Mouse (Mus musculus): ENCODE measurements around the gene Olr1.

DNA sequence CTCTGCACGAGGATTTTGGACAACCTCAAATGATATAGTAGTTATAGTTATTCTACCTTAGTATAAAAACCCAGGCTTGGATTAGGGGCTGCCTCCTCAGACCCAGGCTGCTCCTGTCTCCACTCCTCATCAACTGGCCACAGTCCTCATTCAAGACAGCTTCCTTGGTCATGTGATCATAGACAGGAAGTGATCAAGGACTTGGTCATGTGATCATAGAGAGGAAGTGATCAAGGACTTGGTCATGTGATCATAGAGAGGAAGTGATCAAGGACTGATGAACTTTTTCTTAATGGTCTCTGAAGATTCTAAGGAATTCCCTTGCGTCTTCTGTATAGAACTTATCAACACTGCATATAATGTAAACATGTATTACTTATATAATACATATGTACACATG, 40.3 kb upstream of the Olr1 start:
- no peak for TF ChIP-seq CTCF (IDR thresholded peaks at IDR 0.05; ENCODE audit: insufficient read depth, low read length)
- no peak for TF ChIP-seq POLR2A (IDR thresholded peaks at IDR 0.05; ENCODE audit: borderline replicate concordance, extremely low read depth, low read depth, low read length)

Data from lung, adult 2 months (tissue).